Mouse (Mus musculus): ENCODE measurements around the gene Muc13.

Gene Muc13

GRCm38 (mm10) chr16:33863208-33863751, 69.4 kb downstream of the Muc13 start:
- no peak for DNase-seq (ENCODE audit: low spot score in 2 of 2)
